Mouse (Mus musculus) layer of hippocampus, adult 11-12 months (tissue): ENCODE measurements at regions not wholly inside any gene's neighbourhood (a gene's known extent, or its start where the extent isn't known, plus 50 kb on each side); places are given as distances from the start of the nearest gene placed in this dataset.

ENCODE experiments used
- DNase-seq: peaks from one replicate; pipeline ENCODE4 v3.0.0; 2022; ENCODE audit warnings: low spot score

DNA sequence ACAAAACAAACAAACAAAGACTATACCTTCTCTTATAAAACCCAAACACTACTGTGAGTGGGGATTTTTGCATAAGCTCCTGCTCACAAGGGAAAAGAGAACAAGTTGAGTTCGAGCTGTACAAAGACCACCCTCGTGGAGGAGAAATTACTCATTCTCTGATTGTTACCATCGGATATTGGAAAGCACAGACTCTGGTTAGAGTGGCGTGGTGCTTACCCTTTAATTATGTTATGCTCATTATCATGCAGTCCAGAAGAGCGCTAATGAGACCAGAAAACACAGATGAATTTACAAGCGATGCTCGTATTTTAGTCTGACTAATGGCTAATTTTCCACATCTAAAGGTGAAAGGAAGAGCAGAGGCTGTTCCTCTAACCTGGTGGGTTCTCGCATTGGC lies 721.7 kb upstream of the Cited2 start:
- DNase-seq = no peak

DNA sequence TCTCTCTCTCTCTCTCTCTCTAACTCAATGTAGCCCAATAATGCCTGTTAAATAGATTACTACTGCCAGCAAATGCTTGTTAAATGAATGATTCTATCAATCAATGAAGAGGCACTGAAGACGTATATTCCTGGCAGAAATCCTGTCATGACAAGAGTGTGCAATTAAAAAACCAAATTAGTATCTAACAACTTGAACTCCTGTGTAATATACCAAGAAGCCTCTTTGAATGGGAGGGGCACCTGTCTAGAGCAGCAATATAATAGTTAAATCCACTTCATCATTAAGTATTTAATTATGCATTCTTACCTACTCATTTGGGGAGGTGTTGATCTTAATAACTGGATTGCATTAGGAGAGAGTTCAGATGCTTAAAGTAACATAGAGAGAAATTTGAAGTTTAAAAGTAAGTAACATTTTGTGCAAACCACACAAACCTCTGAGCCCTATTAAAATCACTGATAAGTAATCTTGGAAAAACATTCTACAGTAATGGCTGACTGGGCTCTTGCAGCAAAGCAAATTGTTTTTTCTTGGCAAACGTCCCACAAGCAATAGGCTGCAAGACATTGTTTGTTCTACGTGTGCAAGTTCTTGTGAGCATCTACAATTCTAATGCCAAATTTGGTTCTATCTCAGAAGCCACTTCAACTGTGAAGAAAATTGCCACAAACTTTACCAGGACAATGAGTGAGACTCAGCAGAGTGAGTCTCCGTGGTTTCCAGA lies 719.7 kb upstream of the Cited2 start:
- DNase-seq = no peak

DNA sequence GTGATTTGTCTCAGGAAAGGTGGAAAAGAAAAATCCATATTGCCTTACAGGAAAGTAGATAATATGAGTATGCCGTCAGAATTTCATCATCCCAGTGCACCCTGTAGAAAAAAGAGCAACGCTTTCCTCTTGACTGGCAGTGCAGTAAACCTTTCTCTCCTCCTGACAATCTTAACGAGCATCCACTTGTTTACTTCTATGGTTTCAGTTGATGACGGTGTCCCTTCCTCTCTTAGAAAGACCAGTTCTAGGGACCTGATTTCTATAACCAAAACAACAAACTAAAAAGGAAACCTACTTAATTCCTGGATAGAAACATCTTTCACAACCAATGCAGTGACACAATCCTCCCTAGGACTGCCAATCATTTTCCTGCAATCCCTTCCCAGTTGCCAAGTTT lies 714.3 kb upstream of the Cited2 start:
- DNase-seq = no peak

DNA sequence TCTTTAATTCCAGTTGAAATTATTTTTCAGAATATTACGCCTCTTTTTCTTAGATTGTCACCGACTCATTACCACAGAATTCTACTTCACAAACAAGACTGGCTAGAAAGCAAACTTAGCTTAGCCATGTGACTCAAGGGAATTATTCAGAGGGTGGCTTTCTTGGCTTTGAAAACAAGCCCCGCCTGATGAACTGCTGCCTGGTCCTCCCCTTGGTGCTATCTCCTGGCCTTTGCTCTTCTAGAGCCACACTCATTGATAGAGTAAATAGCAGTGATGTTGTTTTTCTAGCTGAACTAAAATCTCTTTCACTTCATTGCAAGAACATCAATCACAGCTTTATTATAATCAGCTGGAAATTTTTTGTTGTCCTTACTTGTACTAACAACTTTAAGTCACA lies 713.0 kb upstream of the Cited2 start:
- no peak for DNase-seq

DNA sequence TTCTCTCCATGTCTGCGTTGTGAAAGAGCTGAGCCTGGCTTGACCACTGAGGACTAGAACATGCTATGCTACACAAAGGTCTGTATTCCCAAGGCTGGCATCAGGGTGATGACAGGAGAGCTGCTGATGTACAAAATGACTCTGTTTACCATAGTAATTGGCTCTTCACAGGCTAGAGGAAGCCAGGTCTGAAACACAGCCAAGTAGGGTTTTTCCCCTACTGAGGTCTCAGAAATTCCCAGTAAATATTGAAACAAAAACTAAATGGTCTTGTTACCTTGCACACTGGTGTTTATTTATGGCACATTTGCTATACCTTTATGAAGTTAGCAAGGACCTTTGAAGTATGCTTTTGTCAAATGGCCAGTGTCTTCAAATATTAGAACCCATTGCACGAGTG lies 711.1 kb upstream of the Cited2 start:
- DNase-seq = no peak

DNA sequence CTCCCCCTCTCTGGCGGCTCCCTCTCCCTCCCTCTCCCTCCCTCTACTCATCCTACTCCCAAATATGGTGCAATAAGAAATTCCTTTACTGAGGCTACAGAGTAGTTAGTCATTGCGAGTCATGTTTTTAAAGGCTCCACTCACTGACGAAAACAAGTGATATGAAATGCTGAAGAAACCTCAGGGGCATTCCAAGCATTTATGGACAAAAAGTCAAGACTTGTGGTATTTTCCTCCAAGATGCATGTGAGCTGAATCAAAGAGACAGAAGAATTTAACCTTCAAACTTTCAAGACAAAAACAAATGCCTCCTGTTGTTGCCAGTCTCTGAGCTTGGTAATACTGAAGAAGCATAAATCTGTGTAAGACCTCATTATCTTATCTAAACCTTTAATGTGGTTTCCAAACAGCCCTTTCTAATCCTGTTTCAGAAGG lies 710.5 kb upstream of the Cited2 start:
- DNase-seq = no peak

DNA sequence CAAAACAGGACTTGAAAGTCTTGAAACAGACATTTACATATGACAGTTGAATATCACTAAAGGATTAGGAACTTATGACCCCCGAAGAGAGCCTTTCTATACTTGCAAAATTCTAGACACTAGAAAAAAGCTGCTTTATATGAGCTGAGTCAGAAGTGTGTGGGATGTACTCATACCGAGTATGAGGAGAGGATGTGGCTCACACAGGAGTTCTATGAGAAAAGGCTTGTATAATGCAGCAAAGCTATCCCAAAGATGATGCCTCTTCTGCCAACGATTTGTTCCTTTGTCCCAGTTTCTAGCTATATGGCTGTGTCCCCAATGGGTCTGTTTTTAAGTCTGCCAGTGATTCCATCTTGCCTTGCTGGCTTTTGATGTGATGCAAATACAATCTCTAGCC lies 708.2 kb upstream of the Cited2 start:
- DNase-seq = no peak

DNA sequence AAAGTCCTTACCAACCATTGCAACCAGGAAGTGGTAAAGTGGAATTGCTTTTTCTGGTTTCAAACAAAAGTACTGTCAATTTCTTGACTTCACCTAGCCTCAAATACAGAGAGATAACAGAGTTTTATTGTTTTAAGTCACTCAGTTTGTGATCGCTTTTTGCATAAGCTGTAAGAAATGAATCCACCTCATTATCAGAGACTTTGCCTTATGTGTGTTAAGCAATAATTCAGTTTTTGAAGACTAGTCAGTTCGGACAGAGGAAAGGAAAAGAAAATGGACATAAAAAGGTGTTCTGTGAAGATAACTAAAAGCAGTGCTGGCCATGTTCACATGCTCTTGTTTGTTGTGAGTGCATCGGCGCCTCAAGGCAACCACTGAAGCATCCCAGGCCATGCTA lies 706.2 kb upstream of the Cited2 start:
- DNase-seq = no peak

DNA sequence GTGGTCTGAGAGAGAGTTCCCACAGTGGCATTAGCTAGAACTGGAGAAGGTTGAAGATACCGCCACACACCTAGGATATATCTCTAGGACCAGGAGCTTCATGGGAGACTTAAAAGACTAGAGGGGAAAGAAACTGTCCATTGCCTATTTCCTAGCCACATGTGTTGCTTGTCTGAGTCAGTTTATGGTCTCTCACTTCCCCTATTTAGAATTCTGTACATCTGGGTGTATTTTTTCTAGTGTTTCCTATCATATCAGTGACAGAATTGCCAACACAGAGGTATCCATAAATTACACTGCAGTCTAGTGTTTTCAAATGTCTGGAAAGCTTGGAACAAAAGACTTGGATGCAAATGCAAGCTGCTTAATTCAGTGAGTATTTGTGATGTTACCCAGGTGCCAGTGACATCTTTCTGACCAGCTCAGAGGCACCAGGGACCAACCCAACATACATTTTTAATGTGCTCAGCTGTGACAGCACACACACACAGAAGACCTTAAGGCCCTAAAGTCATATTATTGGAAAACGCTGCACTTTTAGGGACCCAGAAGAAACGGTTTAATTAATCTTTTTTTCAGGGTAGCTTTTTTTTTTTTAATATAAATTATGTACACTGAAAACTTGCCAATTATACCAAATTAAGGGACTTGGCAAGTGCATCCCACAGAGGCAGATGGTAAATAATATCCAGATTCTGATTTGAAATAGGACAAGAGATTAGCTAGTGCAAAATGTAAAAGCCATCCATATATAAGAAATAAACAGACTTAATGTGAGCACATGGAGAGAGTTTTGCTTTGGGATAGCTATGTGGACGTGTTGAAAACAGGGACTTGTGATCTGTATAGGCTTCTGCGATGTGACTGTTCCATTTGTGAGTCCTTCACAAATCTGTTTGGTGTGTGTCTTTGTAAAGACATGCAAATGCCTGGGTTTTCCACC lies 700.5 kb upstream of the Cited2 start:
- DNase-seq = no peak

DNA sequence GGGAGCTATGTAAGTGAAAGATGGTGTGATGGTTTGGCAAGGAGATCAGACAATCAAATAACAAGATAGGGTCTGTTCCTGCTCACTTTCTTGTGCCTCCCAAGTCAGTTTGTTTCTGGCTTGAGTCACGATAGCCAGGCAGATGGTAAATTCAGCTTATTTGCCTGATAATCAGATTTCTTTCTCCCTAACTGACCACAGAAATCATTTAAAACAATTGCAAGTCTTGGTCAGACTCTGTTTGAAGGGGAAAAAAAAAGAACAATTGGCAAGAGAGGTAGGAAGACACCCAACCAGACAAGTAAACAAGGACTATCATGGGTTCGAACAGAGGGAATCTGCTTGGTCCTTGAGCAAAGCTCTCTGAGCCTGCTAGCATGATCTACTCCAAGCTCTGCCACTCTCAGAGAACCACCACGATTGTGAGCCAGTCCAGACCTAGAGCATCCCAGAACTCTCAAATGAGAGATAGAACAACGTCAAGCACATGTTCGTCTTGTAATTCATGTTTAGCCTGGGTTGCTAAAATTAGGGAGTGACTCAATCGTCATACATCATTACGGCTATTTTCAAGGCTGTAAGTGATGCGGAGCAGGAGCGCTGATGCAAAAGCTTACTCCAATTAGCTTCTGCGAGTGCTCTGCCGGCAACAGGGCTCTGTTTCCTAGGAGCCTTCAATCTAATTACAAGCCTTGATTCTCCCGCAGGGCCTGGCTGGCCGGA lies 699.3 kb upstream of the Cited2 start:
- no peak for DNase-seq

DNA sequence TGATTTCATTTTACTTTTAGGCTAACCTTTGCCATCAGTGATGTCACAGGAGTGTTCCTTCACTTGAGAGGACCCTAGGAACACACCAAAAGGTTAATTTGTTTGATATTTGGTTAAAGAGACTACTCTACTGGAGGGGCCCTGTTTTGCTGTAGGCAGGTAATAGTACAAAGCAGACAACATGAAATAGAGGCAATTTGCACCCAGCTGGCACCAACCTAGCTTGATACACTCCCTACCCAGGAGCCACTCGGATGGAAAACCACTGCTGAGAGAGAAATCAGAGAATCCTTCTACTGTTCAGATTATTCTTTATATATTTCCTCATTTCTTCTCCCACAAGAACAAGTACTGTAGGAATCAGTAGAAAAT lies 698.7 kb upstream of the Cited2 start:
- no peak for DNase-seq

DNA sequence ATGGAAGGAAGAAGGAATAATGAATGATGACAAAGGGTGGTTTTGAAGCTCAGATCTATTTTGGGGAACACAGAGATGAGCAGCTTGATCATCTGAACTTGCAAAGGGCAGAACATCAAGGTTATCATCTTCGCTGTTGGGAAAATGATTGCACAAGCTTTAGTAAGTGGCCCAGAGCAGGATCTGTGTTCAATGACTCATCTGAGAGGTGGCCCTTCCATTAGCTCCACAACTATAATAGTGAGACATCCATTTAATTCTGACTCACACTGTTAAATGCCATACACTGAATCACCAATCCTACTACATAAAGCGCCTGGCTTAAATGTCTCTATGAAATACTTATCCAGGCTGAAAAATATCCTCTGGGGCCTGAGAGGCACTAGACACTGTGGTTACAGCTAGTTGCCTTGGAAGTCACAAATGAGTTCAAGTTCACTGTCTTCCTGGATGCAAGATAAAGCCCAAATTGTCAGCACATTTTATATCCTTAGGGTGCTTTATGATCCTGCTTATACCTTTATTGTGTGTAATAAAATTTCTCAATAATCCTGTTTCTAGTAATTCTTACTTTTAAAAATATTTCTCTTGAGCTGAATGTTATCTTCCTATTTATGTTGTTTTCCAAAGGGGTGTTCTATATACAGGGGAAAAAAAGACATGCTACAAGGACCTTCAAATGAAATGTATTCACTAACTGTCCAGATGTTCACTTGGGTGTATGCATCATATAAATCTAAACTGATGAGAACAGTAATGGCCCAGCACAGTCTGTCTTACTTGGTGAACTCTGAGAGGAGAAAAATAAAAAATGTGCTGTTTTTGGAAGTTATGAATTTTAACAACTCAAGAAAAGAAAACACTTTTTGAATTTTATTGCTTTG lies 687.9 kb upstream of the Cited2 start:
- DNase-seq = no peak

DNA sequence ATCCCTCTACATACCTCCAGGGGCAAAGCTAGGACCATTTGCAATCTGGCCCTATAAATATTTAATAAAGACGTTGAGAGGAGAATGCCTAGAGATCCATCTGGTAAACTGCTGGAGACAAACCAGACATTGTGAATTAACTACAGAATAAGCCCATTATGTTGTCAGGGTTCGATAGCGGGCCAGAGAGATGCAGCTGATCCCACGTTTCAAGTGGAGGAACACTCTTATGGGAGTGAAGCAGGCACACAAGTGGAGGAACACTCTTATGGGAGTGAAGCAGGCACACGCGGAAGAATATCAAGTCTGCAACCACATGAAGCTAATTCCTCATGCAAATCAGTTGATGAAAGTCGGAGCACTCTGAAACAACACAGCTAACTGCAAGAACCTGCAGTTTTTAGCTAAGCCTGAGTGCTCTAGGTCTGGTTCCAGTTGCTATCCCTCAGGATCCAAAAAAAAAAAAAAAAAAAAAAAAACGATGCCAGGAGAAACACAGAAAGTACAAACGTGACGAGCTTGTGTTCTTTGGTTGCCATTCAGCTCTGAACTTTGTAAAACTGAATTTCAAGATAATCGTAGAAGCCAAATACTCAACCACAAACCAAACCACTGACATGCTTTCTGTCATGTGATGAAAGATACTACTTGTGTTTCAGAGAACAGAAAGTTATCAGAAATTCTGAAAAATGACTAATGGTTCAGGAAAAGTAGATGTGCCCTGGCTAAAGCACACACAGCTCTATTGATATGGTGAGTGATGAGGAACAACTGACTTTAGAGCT lies 684.6 kb upstream of the Cited2 start:
- no peak for DNase-seq

DNA sequence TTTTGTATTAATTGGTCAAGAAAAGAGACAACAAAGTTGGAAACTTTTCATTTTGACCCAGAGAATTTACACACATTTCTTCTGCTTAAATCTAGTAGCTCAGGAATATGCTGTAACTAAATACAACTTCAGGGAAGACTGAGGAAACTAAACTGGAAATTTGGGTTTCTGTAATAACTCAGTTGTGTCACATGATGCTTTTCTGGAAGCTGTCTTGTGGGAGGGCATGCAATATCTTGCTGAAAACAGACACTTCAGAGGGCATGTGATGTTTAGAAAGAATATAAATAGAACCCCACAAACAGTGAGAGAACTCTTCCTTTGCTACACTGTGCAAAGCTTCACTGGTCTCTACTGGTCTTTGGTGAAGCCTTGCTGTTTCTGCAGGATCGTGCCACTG lies 680.9 kb upstream of the Cited2 start:
- no peak for DNase-seq

DNA sequence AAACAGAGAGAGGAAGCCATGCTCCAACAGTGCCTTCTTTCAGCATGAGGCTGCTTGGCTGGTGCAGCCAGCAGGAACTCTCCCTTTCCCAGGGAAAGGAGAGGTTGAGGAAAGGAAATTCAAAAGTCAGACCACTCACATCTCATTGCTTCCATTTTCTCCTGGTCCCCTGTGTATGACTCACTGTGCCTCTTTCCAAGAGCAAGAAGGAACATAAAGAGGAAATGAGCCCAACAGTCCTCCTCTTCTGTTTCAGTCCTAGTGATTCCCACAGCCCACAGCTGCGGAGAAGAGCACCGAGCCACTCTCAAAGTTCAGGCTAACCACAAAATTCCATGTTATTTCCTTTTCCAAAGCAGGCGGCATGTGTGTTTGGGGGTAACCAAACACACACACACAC lies 680.0 kb upstream of the Cited2 start:
- DNase-seq = no peak

DNA sequence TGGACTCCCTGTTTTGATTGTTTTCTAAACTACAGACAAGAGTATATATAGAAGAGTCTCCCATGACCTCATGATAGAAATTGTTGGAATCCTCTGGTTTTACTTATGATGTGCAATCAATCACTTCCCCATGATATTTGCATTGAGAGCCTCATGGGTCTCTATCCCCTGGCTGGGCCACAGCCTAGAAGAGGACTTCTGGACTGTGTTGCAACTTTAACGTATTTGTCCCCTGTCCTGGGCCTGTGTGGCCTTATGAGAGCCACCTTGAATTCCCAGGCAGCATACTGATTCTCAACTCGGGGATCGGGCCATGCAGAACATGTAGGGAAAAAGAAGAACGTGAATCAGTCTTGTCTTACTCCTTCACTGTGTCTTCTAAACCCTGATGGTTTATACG lies 676.3 kb upstream of the Cited2 start:
- no peak for DNase-seq

DNA sequence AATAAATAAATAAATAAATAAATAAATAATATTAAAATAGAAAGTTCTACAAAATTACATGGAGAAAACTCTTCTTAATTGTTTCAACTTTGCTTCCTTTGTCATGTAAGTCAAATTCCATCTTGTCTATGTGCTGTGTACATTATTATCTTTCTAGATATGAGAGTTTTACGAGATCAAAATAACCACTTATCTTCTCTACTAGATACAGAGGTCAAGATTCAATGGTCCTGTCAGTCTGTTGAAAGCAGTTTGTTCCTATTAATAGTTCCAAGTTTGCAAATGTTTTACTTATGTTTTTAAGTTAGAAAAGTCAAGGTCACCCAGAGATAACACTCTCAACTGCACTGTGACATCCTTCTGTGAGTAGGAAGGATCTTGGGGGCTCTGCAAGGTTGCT lies 650.1 kb upstream of the Cited2 start:
- DNase-seq = no peak

DNA sequence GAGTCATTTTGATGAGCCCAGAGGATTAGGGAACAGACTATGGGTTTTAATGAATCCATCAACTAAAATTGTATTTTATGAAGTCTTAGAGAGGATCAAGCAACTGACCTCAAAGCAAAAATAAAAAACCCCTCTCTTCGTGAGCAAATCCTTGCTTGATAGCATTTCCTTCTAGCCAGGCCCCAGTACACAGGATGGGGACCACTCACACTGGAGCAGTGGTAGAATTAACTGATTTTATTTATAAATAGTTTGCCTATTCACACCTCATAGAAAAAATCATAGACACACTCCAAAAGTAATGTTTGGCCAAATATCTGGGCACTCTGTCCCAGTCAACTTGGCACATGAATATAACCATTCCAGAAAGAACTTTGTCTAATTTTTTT lies 649.0 kb upstream of the Cited2 start:
- no peak for DNase-seq

DNA sequence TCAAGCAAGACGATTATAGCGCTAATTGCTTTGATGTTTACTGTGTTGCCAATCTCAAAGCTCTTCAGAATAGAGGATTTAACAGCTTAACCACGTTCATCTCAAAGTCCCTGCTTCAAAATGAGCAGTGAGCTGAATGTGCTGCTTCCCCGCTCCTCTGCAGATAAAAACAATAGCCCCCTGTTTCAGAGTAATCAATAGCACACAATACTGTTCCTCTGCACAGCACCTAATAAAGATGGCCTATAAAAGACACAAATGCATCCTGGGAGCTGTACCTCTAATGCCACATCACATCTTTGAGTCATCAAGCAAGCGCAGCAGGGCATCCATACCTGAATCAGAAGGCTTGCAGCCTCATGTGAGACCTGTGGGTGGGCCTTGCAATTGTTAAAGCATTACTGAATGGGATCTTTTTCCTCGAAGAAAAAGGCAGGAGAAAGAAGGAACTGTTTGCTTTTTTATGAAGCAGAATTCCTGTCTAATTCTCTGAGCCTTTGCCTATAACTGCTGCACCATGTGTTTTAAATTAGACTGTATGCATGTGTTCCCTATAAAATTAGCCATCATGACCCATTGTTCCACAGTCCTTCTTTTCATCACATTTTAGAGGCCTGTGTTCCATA lies 648.5 kb upstream of the Cited2 start:
- no peak for DNase-seq

DNA sequence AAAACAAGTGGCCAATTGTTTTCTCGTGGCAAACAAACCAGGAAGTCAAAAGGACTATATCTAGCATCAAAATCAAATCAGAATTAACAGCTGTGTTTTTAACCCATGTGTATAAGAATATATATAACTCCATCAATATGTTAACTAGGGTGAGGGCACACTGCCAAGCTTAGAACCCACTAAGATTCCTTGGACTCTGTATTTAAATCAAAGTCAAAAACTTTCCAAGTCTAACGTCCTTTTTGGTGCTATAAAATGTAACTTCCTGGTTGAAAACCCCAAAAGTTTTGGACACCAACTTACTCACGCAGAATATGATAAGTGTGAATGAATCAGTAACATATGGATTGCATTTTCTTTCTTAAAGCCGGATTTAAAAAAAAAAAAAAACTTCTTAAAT lies 647.9 kb upstream of the Cited2 start:
- no peak for DNase-seq

DNA sequence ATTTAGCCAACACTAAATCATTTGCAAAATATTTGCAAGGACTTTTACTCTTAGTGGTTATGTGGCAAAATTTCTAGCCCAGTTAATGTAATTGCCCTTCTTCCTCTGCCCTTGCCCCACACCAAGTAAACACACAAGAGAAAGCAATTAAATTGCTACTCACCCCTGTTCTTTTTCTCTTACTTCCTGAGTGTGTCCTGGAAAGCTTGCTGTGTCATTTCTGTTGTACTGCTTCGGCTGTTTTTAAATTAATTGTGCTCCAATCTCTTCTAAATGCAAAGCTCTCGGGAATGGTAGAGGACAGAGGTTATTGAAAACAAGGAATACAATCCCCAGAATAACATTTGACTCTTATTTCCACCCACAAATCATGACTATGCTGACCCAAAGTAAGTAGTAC lies 647.4 kb upstream of the Cited2 start:
- no peak for DNase-seq
